Mouse (Mus musculus) bone marrow, adult 2 months (tissue): ENCODE measurements at regions not wholly inside any gene's neighbourhood (a gene's known extent, or its start where the extent isn't known, plus 50 kb on each side); places are given as distances from the start of the nearest gene placed in this dataset.

Experiments
- CTCF ChIP-seq: fragments of 200-500 bp; IDR thresholded peaks from 2 replicates; pipeline ENCODE4 v1.5.1; 2011; ENCODE audit warnings: low read length, control low read depth; ENCODE audit not compliant: control insufficient read depth, insufficient read depth
- POLR2A ChIP-seq: fragments of 200-500 bp; IDR thresholded peaks from 2 replicates; pipeline ENCODE4 v1.6.1; 2011; ENCODE audit warnings: low read depth, mild to moderate bottlenecking, control low read depth, low read length, borderline replicate concordance; ENCODE audit not compliant: control insufficient read depth

DNA sequence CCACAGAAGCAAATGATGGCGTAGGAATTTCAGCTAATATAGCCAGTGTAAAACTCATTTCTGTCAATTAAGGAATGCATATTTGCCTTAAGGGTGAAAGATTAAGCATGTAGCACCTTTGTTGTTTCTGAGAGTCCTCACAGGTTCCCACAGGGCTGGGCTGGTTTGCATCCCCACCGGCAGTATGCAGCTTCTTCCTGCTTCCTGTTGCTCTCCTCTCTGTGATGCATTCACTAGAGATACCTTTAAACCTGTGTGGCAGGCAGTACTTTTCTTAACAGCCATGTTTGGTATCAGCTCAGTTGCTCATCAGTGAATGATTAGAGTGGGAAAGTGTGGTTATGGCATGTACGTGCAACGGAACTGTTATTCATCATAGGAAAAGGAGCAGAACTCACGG, 65.4 kb upstream of the Rasgrp1 start:
- TF ChIP-seq POLR2A = no peak
- no peak for TF ChIP-seq CTCF
